Mouse (Mus musculus) brain, embryonic 18.5 days (tissue): ENCODE measurements around the gene Cobll1.

Source experiments
- DNase-seq: peaks from one replicate; pipeline ENCODE4 v3.0.0-alpha.2; 2012; ENCODE audit warnings: low read depth, low spot score

Cobll1 gene

DNA sequence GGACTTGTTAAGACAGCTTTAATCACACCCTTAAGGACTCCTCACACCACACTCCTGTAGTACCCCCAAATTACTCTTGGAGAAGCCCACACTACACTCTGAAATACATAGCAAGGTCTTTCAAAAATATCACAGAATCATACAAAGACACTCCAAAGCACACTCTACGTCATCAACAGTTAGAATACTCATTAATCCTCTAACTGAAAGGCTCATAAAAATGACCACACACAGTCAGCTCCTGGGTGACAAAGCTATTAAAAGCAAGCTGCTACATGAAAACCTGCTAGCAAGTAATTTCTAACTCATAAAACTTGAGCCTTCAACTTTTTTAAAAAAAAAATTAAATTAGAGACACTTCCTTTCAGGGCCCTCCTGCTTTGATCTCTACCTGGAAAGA, 91.8 kb downstream of the Cobll1 start:
- DNase-seq, result no peak

DNA sequence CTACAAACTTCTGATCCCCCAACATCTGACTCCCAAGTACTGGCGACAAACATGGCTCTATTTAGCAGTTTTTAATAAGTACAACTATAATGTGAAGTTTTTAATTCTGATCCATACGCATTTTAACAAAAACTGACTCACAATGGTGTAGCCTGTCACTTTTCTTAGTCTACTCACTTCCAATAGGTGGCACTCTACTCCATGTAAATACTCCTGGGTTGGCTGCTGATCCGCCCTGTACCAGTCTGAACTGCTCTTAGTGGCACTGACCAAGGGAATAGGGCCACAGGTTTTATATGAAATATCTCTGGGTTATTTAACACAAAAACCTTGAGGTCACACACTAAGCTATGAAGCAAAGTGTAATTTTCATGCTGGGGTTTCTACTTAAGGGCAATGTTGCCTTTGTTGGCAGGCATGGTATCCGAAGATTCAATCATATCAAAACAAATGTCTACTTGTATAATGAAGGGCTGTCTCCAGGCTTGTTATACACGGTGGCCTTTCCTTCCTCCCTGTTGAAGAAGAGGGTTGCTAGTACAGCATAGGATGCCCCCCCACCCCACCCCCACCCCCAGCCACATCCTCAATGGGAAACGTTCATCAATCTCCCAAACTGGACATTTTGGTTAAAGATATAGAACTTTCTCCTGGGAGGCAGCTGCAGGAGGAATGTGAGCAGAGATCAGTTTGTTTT, 93.6 kb downstream of the Cobll1 start:
- no peak for DNase-seq

DNA sequence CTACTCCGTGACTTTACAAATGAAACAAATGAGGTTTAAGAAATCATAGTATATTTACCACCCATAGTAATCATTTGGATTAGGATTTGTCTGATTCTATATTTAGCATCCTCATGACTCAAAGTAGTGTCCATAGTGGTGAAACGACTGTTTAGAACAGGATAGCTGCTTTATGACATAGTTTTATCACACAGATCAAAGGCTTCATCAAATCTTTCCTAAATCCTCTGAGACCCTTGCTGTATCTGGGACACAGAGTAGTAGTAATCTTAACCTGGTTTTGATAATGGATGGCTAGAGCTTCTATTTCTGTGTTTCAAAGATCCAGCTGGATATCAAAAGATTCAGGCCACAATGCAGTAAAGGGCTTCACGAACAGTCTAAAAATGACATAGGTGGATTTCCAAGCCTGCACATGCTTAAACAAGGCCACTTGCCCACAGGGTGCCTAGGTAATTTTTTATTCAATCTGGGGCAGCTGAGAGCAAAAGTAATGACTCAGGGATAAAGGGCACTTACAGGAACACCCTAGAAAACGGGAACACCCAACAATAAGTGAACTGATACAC, 98.0 kb downstream of the Cobll1 start:
- DNase-seq, result no peak

DNA sequence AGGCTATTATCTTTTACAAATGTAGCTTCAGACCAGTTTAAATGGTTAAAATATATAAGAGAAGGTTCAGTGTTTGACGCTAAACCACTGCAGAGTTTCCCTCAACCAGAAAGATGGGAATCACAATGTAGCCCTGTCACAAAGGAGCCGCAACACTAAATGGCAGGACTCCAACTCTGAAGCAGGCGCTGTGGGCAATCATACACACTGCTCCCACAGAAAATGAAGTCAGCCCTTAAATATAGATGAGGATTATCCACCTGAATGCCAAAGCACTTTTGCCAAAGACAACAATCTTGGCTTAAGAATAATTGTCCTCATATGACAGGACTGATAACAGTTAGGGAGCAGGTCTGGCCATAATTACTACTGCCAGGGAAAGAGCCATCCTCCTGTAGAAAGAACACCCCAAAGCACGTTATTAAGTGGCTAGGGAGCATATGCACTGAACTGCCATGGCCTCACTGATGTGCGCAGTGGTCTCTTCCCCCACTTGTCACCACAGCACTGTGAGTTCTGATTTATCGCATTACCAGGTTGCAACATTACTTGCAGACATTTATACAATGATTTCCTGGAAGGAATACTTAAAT, 98.8 kb downstream of the Cobll1 start:
- no peak for DNase-seq

DNA sequence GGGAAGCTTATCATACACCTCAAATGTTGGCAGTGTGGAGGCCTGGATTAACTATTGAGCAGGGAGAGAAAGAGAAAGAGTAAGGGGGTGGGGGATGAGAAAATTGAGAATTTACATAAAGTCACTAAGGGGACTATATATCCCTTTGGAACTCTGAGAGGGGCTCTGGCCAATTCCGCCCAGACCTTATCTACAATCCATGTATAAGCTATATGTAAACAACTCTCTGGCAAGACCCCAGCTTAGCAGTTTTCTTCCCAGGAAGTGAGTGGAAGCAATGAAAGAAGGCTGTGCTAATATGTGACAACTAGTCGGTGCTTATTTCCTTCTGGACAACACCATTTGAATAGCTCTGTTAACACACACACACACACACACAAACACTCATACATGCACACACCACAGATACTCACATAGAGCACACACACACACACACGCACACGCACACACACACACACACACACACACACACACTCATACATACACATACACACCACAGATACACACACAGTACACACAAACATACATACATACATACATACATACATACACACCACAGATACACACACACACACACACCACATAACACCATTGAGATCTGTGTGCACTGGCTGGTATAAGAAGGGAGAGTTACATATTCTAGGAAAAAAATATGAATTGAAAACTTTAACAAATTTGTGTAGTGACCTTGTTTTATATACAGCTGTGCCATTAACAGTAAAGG, 99.4 kb downstream of the Cobll1 start:
- DNase-seq, result no peak

DNA sequence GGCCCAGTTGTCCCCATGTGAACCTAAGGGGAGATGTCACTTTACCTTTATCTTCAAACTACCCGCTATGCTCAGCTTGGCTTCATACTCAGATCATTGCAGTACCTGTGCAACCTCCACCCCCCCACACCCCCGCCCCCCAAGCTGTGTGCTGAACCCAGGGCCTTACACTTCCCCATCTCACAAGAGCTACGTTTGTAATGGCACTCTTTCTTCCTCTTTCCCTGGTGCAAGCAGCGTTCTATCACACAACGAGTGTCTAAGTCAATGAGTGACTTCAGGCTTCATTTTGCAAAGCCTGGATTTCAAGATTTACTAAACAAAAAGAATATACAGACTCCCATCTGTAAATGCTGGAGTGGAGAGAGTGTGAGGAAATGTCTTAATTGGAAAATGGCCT, 100.2 kb downstream of the Cobll1 start:
- DNase-seq, result no peak

DNA sequence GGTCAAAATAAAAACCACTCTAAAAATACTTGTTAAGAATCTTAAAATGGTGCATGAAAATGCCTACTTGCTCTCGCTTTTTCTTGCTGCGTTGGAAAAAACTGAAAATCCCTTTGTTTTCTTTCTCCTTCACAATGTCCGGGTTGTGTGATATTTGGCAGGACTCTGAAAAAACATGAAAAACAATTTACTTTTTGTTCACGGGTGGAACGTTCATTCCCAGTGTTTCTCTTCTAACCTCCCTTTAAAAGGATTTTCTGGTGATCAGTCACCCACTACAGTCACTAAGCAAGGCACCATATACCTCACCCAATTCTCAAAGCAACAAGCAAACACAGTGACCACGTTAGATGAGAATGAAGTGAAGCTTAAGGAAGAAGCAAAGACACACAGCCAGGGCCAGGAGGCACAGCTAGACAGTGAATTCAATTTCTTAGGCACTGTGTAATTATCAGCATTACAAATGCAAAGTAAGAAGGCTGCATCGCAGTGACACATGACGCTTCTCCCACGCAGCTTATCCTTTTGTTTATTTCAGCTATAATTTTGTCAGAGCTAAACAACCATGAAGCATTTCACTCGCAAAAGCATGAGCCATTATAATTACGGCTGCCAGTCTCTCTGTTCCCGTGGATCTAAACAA, 112.9 kb downstream of the Cobll1 start:
- DNase-seq, result no peak

DNA sequence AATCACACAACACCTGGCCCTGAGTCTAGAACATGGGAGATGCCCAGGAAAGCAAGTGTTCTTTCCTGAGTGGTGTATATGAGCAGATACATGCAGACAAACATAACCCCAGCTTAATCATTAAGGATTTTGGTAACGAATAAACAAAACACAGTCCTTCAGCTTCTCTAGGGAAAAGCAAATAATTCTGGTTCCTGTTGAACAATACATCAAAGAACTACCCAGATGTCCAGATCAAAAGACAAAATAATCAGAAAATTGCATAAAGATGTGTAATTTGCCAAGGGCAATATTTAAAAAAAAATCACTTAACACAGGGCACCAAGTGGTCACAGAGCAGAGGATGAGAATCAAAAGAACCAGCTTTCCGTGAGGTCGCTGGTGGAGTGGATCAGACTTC, 115.5 kb downstream of the Cobll1 start:
- DNase-seq, result no peak

DNA sequence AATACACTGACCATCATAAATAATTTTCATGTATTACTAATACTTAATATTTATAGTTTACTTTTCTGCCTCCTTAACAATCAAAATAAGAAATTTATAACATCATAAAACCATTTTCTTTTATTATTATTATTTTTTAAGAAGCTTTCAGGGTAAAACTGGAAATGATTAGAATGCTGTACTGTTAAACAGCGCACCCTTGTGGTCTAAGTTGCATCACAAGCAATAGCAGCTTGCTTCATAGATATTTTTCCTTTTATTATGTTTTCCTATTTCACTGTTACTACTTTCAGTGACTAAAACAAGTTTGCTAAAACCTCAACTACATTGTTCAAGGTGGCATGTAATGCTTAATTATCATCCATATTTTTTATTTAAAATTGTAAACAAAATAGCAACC, 117.8 kb downstream of the Cobll1 start:
- no peak for DNase-seq

DNA sequence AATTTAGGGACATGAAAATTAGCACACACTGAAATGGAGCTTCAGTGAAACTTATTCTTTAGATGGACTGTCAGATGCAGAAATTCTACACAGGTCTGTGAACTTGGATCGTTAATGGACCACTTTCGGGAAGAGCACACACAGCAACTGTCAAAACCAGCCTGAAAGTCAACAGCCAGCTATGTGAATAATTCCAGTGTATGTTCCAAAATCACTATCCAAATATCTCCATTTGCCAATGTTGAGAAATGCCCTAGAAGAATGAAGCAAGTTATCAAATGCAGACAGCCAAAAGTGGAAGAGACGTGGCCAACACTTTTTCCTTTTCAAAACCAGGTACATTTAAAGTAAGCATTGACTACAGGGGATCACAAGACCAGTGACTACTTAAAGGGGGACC, 118.2 kb downstream of the Cobll1 start:
- DNase-seq, result no peak

DNA sequence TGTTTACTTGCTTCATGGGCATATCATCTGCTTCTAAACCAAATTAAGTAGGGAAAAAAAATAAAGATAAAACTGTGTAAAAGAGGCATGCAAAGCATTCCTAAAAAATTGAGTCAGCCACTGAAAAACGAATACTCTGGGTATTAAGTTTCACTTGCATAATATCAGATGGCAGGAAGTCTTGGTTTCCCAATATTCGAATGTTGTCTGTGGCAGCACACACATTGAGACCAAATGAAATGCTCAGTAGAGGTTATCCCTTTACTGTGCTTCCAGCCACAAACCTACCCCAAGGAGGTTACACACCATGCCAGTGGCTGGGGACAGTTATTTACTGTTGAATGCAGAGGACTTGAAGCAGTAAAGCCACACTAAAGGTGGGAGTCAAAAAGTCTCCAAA, 119.1 kb downstream of the Cobll1 start:
- no peak for DNase-seq

DNA sequence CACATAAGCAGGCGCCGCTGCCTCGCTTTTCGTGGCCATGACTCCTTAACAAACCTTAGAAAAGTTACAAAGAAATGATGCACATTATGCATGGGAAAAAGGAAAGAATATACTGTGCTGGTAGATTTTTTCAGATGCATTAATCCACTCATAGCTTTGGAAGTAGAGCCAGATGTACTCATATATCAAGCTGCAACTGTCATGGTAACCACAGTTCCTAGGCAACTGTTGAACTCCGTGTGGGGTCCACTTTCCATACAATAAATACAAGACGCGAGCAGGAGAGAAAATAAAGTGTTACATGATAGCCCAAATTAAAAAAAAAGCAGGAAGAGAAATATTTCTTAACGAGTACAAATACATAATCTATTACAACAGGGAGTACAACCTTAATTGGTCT, 119.5 kb downstream of the Cobll1 start:
- DNase-seq, result no peak

DNA sequence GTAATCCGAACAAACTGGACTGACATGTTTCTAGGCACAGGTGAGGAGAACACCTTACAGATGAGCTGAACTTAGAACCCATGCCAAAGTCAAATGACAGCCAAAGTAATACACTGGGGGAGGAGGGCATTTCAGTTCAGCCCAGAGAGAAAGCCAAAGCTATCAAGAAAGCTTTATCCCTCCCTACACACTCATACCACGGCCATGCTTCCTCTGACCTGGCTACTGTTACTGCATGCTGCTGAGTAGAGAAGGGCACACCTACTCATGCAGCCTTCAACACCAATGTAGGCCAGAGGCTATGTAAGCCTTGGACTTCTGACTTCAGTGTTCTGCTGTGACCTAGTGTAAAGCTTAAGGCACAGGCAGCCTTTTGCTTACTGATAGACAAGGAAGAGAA, 120.1 kb downstream of the Cobll1 start:
- DNase-seq, result no peak

DNA sequence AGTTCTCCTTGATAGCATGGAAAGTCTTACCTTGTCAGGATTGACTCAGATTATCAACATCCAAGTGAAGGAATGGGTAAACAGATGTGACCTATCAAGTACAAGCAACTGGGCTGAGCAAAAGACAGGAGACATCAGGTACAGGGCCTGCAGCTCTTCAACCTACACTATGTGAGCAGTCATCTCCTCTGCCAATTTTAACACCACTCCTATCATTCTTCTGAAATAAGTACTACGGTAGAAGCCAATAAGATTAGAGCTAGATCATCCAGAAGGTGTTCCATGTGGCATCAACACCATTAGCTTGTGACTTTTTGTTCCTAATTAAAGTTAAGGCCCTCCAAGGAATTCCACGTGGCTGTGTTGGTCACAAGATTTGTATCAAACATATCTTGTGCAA, 121.3 kb downstream of the Cobll1 start:
- DNase-seq, result no peak

DNA sequence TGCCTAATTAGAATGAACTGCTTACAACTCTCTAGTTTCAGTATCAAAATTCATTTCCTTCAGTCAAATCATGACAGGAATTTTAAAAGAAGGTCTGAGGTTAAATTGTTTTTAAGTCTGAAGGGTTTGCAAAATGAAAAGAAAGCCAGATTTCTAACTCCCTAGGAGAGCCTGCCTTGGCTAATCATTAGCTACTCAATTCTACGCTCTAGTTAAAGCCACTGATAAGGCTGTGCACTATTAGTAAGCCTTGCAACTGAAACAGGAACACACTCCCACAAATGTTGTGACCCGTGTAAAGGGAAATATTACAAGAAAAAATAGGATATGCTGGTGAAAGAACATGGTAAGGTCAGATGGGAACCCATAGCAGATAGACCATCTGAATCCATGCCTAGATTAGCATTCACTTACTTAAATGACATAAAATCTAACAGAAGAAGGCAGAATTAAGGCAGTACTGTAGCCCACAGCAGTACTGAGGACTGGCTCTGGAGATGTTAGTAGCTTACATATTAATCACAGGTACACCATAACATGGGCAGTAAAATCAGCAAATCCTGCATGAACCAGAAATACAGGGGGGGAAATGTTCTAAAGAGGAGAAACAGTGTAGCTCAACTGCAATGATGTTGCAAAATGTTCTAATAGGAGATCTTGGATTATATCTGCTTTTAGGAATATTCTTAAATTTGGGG, 122.6 kb downstream of the Cobll1 start:
- DNase-seq, result no peak

DNA sequence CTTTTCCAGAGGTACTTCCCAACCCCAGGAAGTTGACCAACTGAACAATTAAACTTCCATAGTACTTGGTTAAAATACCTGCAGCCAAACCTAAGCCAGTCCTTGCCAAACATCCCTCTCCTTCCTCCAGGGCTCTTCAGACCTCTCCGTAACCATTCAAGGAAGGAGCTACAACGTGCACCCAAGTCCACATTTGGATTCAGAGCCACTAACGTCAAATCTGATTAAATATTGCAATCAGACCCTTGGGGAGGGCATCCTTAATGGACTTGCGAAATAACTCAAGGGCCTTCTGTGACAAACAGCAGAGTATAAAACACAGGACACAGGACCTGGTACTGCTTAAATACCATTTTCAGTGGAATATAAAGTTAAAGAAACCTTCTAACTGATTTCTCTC, 126.0 kb downstream of the Cobll1 start:
- DNase-seq, result no peak

DNA sequence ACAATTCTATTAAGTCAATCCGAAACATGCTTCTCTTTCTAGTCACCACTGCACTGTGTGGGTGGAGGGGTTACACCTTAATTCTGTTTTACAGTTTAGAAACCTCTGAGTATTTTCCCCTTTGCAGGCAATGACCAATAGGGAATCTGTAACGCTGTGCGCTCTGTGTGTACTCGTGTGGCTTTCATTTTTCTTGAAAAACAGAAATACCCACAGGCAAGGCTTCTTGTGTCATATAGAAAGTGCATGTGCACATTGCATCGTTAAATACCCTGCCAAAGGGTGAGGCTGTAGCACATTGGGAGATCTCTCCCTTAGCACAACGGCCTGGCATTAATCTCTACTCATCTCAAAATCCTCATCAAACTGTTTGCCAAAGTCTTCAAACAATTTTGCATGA, 134.6 kb downstream of the Cobll1 start:
- DNase-seq, result no peak

DNA sequence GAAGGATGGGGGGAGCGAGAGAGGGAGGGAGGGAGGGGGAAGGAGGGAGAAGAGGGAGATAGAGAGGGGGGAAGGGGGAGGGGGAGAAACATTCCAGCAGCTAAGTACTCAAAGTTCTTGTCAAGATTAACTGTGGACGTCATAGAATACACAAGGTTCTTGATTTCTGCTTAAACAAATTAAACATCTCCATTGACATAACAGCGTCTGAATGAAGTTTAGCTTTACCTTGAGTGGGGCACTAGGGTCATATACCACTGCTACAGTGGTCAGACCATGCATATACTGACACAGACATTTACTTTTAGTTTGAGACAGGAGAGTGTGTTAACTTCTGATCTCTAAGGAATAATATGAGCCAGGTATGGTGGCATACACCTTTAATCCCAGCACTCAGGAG, 135.4 kb downstream of the Cobll1 start:
- DNase-seq, result no peak

DNA sequence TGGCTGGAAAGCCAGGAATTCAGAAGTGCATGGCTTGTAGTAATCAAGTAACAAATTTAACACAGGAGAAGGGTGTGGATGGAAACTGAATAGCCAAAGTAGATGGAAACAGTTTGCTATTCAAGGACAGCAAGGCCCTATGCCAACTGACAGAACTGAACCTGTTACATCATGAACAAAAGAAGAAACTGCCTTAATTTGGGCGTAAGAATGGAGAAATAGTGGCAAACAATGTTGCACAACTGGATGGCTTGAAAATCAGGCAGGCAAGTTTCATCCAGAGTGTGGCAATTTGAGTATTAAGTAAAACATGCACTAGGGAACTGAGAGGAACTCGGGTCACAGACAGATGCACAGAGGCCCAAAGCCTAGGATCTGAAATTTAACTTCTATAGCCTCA, 137.8 kb downstream of the Cobll1 start:
- DNase-seq, result no peak

DNA sequence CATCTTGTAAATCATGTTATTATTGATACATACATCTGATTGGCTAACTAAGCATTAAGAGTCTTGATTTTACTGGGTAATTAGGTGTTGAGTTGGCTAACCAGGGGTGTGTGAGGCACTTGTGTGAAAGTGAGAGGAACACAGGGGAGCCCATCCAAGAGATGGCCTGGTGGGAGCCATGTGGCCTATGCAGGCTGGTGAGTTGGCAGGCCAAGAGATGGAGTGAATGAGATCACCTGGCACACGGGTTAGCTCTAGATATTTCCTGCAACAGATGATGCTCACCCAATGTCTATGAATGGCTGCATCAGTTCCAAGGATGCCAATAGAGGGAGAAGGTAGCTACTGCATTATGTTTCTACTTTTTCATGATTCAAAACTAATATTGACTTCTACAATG, 139.2 kb downstream of the Cobll1 start:
- DNase-seq, result no peak

DNA sequence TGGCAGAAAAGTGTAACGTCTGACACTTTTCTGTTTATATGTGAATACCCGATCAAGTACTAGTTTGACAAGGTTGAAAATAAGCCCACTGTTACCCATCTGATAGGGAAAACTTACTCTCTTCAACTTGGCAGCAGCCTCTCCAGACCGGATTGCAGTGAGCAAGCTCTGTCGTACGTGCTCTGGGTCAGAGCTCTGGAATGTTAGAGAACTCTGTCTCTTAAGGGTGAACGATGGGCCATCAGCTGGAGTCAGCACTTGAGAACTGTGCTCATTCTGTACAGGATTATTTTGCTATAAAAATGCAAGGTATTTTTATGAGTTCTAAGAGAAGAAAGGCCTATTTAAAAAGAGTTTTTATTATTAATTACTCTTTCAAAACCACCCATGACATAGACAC, 143.6 kb downstream of the Cobll1 start:
- DNase-seq, result no peak

DNA sequence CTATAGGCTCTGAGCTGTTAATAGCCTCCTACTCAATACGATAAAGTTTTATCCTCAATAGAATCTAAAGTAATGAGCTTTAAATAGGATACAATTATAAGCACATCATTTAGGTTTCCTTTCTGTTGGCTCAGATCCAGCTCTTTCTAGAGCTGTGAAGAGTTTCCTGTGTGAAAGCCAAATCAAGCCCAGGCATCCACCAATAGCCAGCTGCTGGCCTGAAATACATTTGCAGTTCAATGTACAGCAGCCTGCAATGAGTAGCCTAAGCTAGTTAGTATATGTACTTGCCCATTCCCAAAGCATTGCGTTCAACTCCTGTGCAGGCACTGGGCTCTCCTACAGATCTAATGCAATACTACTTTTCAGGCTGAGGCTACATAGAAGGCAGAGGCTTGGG, 145.2 kb downstream of the Cobll1 start:
- no peak for DNase-seq
